11 mouse cellular contexts compared by ENCODE assay signal in the genomic region with DNA sequence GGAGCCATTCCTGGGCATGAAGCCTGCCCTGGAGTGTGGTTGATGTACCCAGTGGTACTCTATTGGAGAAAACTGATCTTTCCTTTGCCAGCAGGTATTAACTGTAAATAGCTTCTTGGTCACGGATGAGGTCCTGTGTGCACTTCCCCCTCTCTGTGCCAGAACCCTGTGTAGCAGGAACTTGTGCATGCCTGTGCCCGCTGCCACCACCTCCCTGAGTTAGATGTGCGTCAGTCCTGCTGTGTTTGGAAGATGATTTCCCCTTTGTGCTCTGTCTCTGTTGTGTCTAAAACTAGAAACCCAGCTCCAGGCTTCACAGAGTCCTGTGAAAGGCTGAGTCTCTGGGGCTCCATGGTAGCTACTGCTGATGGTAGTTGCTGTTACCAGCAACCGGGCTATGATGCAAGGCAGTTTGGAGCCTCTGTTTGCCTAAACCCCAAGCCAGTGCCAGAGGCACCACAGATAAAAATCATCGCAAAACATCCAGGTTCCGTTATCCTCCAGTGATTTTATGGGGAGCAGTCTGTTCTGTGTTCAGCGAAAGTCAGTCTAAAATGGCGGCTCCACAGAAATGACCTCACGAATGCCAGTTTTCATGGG. TPM values are rescaled to one million over a fixed set of nuclear protein-coding genes. Genes with fewer than 3 reads are reported as not detected.
DNase-seq lines count a peak whose midpoint lies in the region; ATAC-seq lines count a peak whose summit lies in the region.
"Had no signal": no experiment of that assay in that cellular context is flagged by ENCODE, and none has a peak within 500 bp of the region (broad histone marks: within the 10 kb centered on the region; RNA-seq: fewer than 3 reads in every experiment).

No protein-coding gene starts in this region.

- H3K27ac ChIP-seq in forebrain, embryonic 12.5 days = peak overlapping the region; percentile 56; the same call in 1 of the 2 replicates
- H3K27ac ChIP-seq: limb, embryonic 12.5 days had no signal

- peak; percentile 63 to 65 for DNase-seq in cerebellum, postnatal 25 days
- no peak for DNase-seq in cerebellum, adult 8-10 months
- peak; percentile 39 to 56 for DNase-seq in kidney, adult 8-10 months
- DNase-seq in lung, postnatal 36 days = no peak
- DNase-seq in urinary bladder, postnatal 25 days (ENCODE audit: low spot score) = no peak
- DNase-seq in gastrocnemius, postnatal 4 days (ENCODE audit: low spot score in 2 of 2) = no peak
- DNase-seq: heart, postnatal 36 days had no signal

- H3K4me2 ChIP-seq in forebrain, embryonic 12.5 days = no peak overlapping the region
- H3K4me2 ChIP-seq: limb, embryonic 12.5 days had no signal

- H3K4me1 ChIP-seq in forebrain, embryonic 12.5 days = peaks cover 66% of the 10 kb centered on the region

- H3K36me3 ChIP-seq in forebrain, embryonic 12.5 days (replicated peaks) = no peaks in the 10 kb centered on the region
- H3K36me3 ChIP-seq: limb, embryonic 12.5 days had no signal

- no peaks in the 10 kb centered on the region for H3K9me3 ChIP-seq in forebrain, embryonic 12.5 days
- H3K9me3 ChIP-seq: limb, embryonic 12.5 days had no signal

- no peak for ATAC-seq in forebrain, embryonic 12.5 days (ENCODE audit: low FRiP score)
- peak; percentile 47; the same call in 1 of the 2 replicates for ATAC-seq in monocyte, adult 5-6 weeks (replicated peaks; ENCODE audit: insufficient number of reproducible peaks, low FRiP score, low TSS enrichment, poor library complexity, severe bottlenecking)

- no peak overlapping the region for H3K4me3 ChIP-seq in forebrain, embryonic 12.5 days (replicated peaks)
- H3K4me3 ChIP-seq: limb, embryonic 12.5 days had no signal

- H3K9ac ChIP-seq in forebrain, embryonic 12.5 days = no peak overlapping the region
- H3K9ac ChIP-seq: limb, embryonic 12.5 days had no signal

- 93% methylated on average over 9 of the region's 9 CpGs for WGBS in forebrain, embryonic 12.5 days

- no peaks in the 10 kb centered on the region for H3K27me3 ChIP-seq in forebrain, embryonic 12.5 days
- H3K27me3 ChIP-seq: limb, embryonic 12.5 days had no signal

RNA-seq across cellular contexts. Expression of a gene that starts 19.6 kb away (rescaled TPM):
- polyA plus RNA-seq in forebrain, embryonic 12.5 days (2016; fragmentation: Nextera tagmentation; extraction: Ambion mirVana) = 7,386 and 7,785 TPM in 2 replicates
- 79.8 to 96.7 TPM (median 88.2 TPM) in 3 replicates for total RNA-seq in monocyte, adult 5-6 weeks (2017)
- 100 to 1,000 TPM; 355 to 415 TPM for total RNA-seq in gastrocnemius, postnatal 4 days (2021)

RNA-seq across cellular contexts. Expression of a gene that starts 19.8 kb away (rescaled TPM):
- polyA plus RNA-seq in forebrain, embryonic 12.5 days (2016; fragmentation: Nextera tagmentation; extraction: Ambion mirVana) = not detected in 2 replicates
- total RNA-seq in monocyte, adult 5-6 weeks (2017) = 12.2 to 56.4 TPM in 2 of 3 replicates, not detected in the other
- not detected for total RNA-seq in gastrocnemius, postnatal 4 days (2021)
- total RNA-seq: gastrocnemius, adult 18-20 months; heart, postnatal 36 days had no signal
- polyA plus RNA-seq: limb, embryonic 12.5 days had no signal

RNA-seq across cellular contexts. Expression of a gene that starts 38.8 kb away (rescaled TPM):
- polyA plus RNA-seq in forebrain, embryonic 12.5 days (2016; fragmentation: Nextera tagmentation; extraction: Ambion mirVana) = 1,790 and 1,867 TPM in 2 replicates
- 86.5 to 154 TPM (median 137 TPM) in 3 replicates for total RNA-seq in monocyte, adult 5-6 weeks (2017)
- total RNA-seq in gastrocnemius, postnatal 4 days (2021) = 100 to 1,000 TPM; 402 to 455 TPM

RNA-seq across cellular contexts. Expression of a gene that starts 55.1 kb away (rescaled TPM):
- 30.6 and 41.5 TPM in 2 replicates for polyA plus RNA-seq in forebrain, embryonic 12.5 days (2016; fragmentation: Nextera tagmentation; extraction: Ambion mirVana)
- total RNA-seq in monocyte, adult 5-6 weeks (2017) = 54.7 to 97.4 TPM (median 92.2 TPM) in 3 replicates
- 10 to 100 TPM; 16.9 to 19.8 TPM for total RNA-seq in gastrocnemius, postnatal 4 days (2021)

RNA-seq across cellular contexts. Expression of a gene that starts 56.6 kb away (rescaled TPM):
- polyA plus RNA-seq in forebrain, embryonic 12.5 days (2016; fragmentation: Nextera tagmentation; extraction: Ambion mirVana) = 107 and 111 TPM in 2 replicates
- 104 to 150 TPM (median 116 TPM) in 3 replicates for total RNA-seq in monocyte, adult 5-6 weeks (2017)
- total RNA-seq in gastrocnemius, postnatal 4 days (2021) = 10 to 100 TPM; 62.2 to 80.4 TPM

Comparison
In these comparisons a context has a peak if more than half of its experiments do, and no peak if none do; other contexts are left out.
1. DNase-seq: peak in cerebellum, postnatal 25 days (2 of 2) and kidney, adult 8-10 months (2 of 2); none in cerebellum, adult 8-10 months (single experiment), lung, postnatal 36 days (single experiment), urinary bladder, postnatal 25 days (single experiment) and gastrocnemius, postnatal 4 days (0 of 2).